Mouse (Mus musculus) stomach, embryonic 14.5 days (tissue): ENCODE results near the gene C2cd4d. TPM values are rescaled to one million over a fixed set of nuclear protein-coding genes. Genes with fewer than 3 reads are reported as not detected.
A peak's percentile ranks its signal among the peaks of the same experiment; 100 is the strongest.

Experiments
- ATAC-seq: fragments of 200-750 bp; cut with Nextera tagmentation; 2 replicates; pipeline ENCODE4 v1.8.0; 2017; ENCODE audit warnings: low read depth, moderate TSS enrichment; ENCODE audit not compliant: insufficient number of reproducible peaks, insufficient read depth, low FRiP score
- H3K27ac ChIP-seq: fragments of 300-500 bp; sonication (generic); 2 replicates; pipeline ENCODE4 v1.5.1; 2014; ENCODE audit warnings: mild to moderate bottlenecking, low read length, moderate library complexity, mixed read lengths
- H3K27me3 ChIP-seq: fragments of 300-500 bp; sonication (generic); 2 replicates; pipeline ENCODE4 v1.6.1; 2014; ENCODE audit warnings: low read length, control low read depth, mixed read lengths; ENCODE audit not compliant: control insufficient read depth, insufficient read depth
- H3K36me3 ChIP-seq: fragments of 300-500 bp; sonication (generic); 2 replicates; pipeline ENCODE4 v1.6.1; 2014; ENCODE audit warnings: mild to moderate bottlenecking, control low read depth, low read length, moderate library complexity, mixed read lengths; ENCODE audit not compliant: control insufficient read depth, insufficient read depth
- H3K4me1 ChIP-seq: fragments of 300-500 bp; sonication (generic); 2 replicates; pipeline ENCODE4 v1.6.1; 2014; ENCODE audit warnings: low read length, control low read depth, mixed read lengths; ENCODE audit not compliant: control insufficient read depth, insufficient read depth
- H3K4me2 ChIP-seq: fragments of 300-500 bp; sonication (generic); replicated peaks from 2 replicates; pipeline ENCODE4 v1.6.1; 2014; ENCODE audit warnings: low read depth, low read length, control low read depth
- H3K4me3 ChIP-seq: fragments of 300-500 bp; sonication (generic); 2 replicates; pipeline ENCODE4 v1.5.1; 2014; ENCODE audit warnings: low read depth, low read length, control low read depth
- H3K9ac ChIP-seq: fragments of 300-500 bp; sonication (generic); replicated peaks from 2 replicates; pipeline ENCODE4 v1.6.1; 2014; ENCODE audit warnings: low read depth, mild to moderate bottlenecking, control low read depth, low read length, moderate library complexity, mixed read lengths
- H3K9me3 ChIP-seq: fragments of 300-500 bp; sonication (generic); 2 replicates; pipeline ENCODE4 v1.6.1; 2016; ENCODE audit warnings: low read depth, low read length, control low read depth; ENCODE audit not compliant: control insufficient read depth
- WGBS: fragments of 180-500 bp; shearing (Covaris S2); extraction: QIAGEN DNeasy Blood & Tissue Kit; methylation state at CpG from one replicate; pipeline ENCODE4 v1.1.7; 2014; 5-methylcytosine and 5-hydroxymethylcytosine counted together
- polyA plus RNA-seq: library from polyadenylated mRNA; unstranded; fragments of >200 nt; fragmentation: Nextera tagmentation; extraction: Ambion mirVana; gene quantifications from 2 replicates; pipeline ENCODE4 v1.2.1, GENCODE M21; 2014

The C2cd4d gene
- polyA plus RNA-seq, 1 experiment from 2014 or later, result 2.1 TPM

DNA sequence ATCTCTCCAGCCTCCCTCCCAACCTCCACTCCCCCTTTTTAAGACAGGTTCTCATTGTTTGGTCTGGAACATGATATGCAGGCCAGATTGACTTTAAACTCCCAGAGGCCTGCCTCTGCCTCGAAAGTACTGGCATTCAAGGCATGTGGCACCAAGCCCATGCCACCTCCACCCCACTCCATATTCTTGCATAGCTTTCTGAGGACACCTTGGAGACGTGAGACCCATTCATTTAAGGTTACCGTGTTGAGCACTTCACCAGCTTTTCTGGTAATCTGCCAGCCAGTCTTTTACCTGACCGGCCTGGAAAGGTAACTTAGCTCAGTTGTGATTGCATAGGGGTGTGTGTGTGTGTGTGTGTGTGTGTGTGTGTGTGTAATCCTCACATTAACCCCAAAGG, 43.3 kb downstream of the C2cd4d start:
- H3K36me3 ChIP-seq, result no peaks in the 10 kb centered on the region
- H3K4me2 ChIP-seq, result no peak overlapping the region
- H3K27ac ChIP-seq, result no peak overlapping the region
- no peak overlapping the region for H3K9ac ChIP-seq
- no peaks in the 10 kb centered on the region for H3K4me1 ChIP-seq
- no peaks in the 10 kb centered on the region for H3K27me3 ChIP-seq
- 63% methylated on average over 4 of the region's 4 CpGs for WGBS
- H3K9me3 ChIP-seq, result no peaks in the 10 kb centered on the region
- no peak overlapping the region for H3K4me3 ChIP-seq
- no peak for ATAC-seq

DNA sequence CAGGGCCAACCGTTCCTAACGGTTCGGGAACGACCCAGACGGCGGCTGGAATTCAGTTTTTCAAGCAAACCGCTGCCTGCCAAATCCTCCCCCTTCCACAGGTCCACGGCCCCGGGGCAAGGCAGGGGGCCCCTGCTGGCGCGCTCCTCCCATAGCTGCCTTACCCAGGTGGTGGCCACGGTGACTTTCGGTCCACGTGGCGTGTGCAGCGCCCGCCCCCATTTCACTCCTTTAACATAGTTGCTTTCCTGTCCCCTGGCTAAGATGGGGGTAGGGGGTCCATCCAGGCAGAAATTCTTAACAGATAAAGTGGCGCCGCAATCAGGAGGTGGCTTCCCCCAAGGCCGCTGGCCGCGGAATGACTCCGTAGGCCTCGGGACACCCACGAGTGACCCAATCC, 50.3 kb downstream of the C2cd4d start:
- H3K4me1 ChIP-seq, result peaks cover 8% of the 10 kb centered on the region; the same call in 1 of the 2 replicates
- no peak overlapping the region for H3K9ac ChIP-seq
- whole genome bisulfite sequencing, result 7% methylated on average over 25 of the region's 25 CpGs
- no peaks in the 10 kb centered on the region for H3K27me3 ChIP-seq
- no peaks in the 10 kb centered on the region for H3K36me3 ChIP-seq
- H3K4me3 ChIP-seq, result peak overlapping the region; percentile 43
- no peak for ATAC-seq
- peak overlapping the region; percentile 80 for H3K4me2 ChIP-seq
- H3K27ac ChIP-seq, result no peak overlapping the region
- no peaks in the 10 kb centered on the region for H3K9me3 ChIP-seq

DNA sequence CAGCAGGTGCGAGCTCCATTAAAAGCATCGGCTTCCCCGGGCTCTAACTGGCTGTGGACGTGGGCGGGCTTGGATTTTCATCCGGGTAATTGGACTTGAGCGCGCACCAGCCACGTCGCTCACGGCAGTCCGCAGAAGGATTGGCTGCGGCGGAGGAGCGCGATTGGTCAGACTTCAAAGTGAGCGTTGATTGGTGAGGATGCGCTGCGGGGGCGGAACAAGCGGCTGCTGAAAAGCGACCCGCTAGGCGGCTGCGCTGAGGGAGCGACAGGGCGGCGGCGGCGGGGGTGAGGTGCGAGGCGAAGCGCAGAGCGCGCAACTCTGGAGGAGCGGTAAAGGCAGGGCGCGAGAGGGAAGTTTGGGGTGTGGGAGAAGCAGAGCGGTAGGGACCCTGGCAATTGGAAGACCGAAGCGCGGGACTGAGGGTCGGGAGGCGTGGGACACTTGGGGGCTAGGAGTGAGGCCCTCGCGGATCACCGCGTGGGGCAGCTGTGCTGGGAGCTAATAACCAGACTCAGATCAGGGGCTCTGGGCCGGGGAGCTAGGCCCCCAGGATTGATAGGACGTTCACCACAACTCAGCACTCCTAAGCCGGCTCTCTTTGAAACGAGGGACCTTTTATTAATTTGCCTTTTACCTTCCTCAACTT, 50.9 kb downstream of the C2cd4d start, which contains the start of gene Tdrkh:
Gene Tdrkh, plus strand, starts transcription at position 243 of the 649 bp plus-strand sequence.
- Histone ChIP-seq H3K27me3 (no peaks in the 10 kb centered on the region), H3K4me2 (peak within 1 kb of the TSS; percentile 80), H3K36me3 (no peaks in the 10 kb centered on the region), H3K4me3 (peak within 1 kb of the TSS; percentile 43), H3K27ac (no peak within 1 kb of the TSS), H3K9me3 (no peaks in the 10 kb centered on the region), H3K9ac (no peak within 1 kb of the TSS), H3K4me1 (peaks cover 8% of the 10 kb centered on the region; the same call in 1 of the 2 replicates)
- WGBS, result 6% methylated on average over 52 of the region's 52 CpGs
- ATAC-seq, result peak; percentile 100

Other genes starting within 250 kb of the C2cd4d start
- not detected in 2 replicates for gene Gm10696, start 184.2 kb upstream of the C2cd4d start, polyA plus RNA-seq
- gene Gm5286, start 165.7 kb upstream of the C2cd4d start, polyA plus RNA-seq, result not detected in 2 replicates
- not detected in 2 replicates for gene Gm4778, start 98.4 kb upstream of the C2cd4d start, polyA plus RNA-seq
- 12.7 and 12.8 TPM in 2 replicates for gene Them4, start 52.3 kb upstream of the C2cd4d start, polyA plus RNA-seq
- 1.4 and 1.6 TPM in 2 replicates for gene Them5, start 20.3 kb upstream of the C2cd4d start, polyA plus RNA-seq
- 4.2 and 5.3 TPM in 2 replicates for gene Rorc, start 10.4 kb downstream of the C2cd4d start, polyA plus RNA-seq
- 0.20 and 0.51 TPM in 2 replicates for gene Lingo4, start 36.1 kb downstream of the C2cd4d start, polyA plus RNA-seq
- 10.6 and 12.6 TPM in 2 replicates for gene Tdrkh, start 50.8 kb downstream of the C2cd4d start, polyA plus RNA-seq
- gene Mrpl9, start 80.9 kb downstream of the C2cd4d start, polyA plus RNA-seq, result 66.6 and 67.5 TPM in 2 replicates
- 0.66 and 0.90 TPM in 2 replicates for gene Oaz3, start 81.5 kb downstream of the C2cd4d start, polyA plus RNA-seq
- 32.2 and 44.0 TPM in 2 replicates for gene Celf3, start 115.9 kb downstream of the C2cd4d start, polyA plus RNA-seq
- 6.0 and 6.6 TPM in 2 replicates for gene Riiad1, start 117.9 kb downstream of the C2cd4d start, polyA plus RNA-seq
- gene Snx27, start 220.3 kb downstream of the C2cd4d start, polyA plus RNA-seq, result 35.1 and 41.9 TPM in 2 replicates